Mouse (Mus musculus) liver, adult 2 months (tissue): ENCODE results near the gene Esm1. TPM values are rescaled to one million over a fixed set of nuclear protein-coding genes. Genes with fewer than 3 reads are reported as not detected.
A peak's percentile ranks its signal among the peaks of the same experiment; 100 is the strongest.

Experiments used
- DNase-seq: peaks from one replicate; pipeline ENCODE4 v3.0.0-alpha.2; 2011; ENCODE audit warnings: low read depth, low spot score; ENCODE audit errors: extremely low read depth
- H3K27ac ChIP-seq: fragments of 200-500 bp; replicated peaks from 2 replicates; pipeline ENCODE4 v1.5.1; 2012; ENCODE audit warnings: low read depth, mild to moderate bottlenecking, control low read depth, inconsistent platforms, low read length; ENCODE audit not compliant: insufficient read depth
- H3K27me3 ChIP-seq: fragments of 200-500 bp; 2 replicates; pipeline ENCODE4 v1.6.1; 2012; ENCODE audit warnings: mild to moderate bottlenecking, moderate library complexity, low read length, inconsistent platforms; ENCODE audit not compliant: control insufficient read depth, insufficient read depth
- H3K36me3 ChIP-seq: fragments of 200-500 bp; 2 replicates; pipeline ENCODE4 v1.6.1; 2012; ENCODE audit warnings: low read length, inconsistent platforms; ENCODE audit not compliant: control insufficient read depth, insufficient read depth
- H3K4me1 ChIP-seq: fragments of 200-500 bp; 2 replicates; pipeline ENCODE4 v1.6.1; 2011; ENCODE audit warnings: low read length; ENCODE audit not compliant: control insufficient read depth, insufficient read depth
- H3K4me3 ChIP-seq: fragments of 200-500 bp; 2 replicates; pipeline ENCODE4 v1.5.1; 2011; ENCODE audit warnings: low read depth, mild to moderate bottlenecking, control low read depth, low read length, moderate library complexity; ENCODE audit not compliant: insufficient read depth
- H3K79me2 ChIP-seq: fragments of 200-500 bp; 2 replicates; pipeline ENCODE4 v1.6.1; 2012; ENCODE audit warnings: inconsistent platforms, mild to moderate bottlenecking, low read length, moderate library complexity; ENCODE audit not compliant: control insufficient read depth, insufficient read depth
- H3K9ac ChIP-seq: fragments of 200-500 bp; 2 replicates; pipeline ENCODE4 v1.6.1; 2012; ENCODE audit warnings: low read depth, mild to moderate bottlenecking, control low read depth, inconsistent platforms, low read length
- CTCF ChIP-seq: fragments of 200-500 bp; IDR thresholded peaks from 2 replicates; pipeline ENCODE4 v1.5.1; 2011; ENCODE audit warnings: low read depth, low read length, control low read depth
- POLR2A ChIP-seq: fragments of 200-500 bp; IDR thresholded peaks from 2 replicates; pipeline ENCODE4 v1.6.1; 2011; ENCODE audit warnings: low read length, control low read depth; ENCODE audit not compliant: insufficient read depth; ENCODE audit errors: extremely low read depth
- WGBS: fragments of 180-500 bp; shearing (Covaris S2); methylation state at CpG from one replicate; pipeline ENCODE4 v1.1.7; 2018; 5-methylcytosine and 5-hydroxymethylcytosine counted together
- polyA plus RNA-seq: library from polyadenylated mRNA; depleted of rRNA; stranded (reverse); fragments of >200 nt; gene quantifications from 2 replicates; pipeline ENCODE4 v1.2.3, GENCODE M21; 2012; rRNA removed
- total RNA-seq: library from RNA; depleted of rRNA; stranded (reverse); fragments of >200 nt; gene quantifications from 2 replicates; pipeline ENCODE4 v1.2.3, GENCODE M21; 2014; rRNA removed

The Esm1 gene
- total RNA-seq (0.55 and 7.9 TPM in 2 replicates), polyA plus RNA-seq (0.06 and 0.35 TPM in 2 replicates)

DNA sequence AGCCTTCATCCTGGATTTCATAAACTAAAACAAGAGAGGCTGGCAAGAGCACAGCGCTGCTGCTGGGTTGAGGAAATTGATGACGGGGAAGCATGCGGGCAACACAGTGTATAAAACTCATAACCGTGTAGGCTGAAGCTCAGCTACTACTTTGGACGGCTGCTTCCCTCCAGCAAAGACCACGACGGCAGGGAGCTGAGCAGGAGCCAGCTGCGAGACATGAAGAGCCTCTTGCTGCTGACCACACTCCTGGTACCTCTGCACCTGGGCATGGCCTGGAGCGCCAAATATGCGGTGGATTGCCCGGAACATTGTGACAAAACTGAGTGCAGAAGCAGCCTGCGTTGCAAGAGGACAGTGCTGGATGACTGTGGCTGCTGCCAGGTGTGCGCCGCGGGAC lies at the start of gene Esm1:
Gene Esm1 (plus strand): TSS at position 36 of the 400 bp plus-strand sequence.
- Histone ChIP-seq H3K27me3 (no peaks in the 10 kb centered on the region), H3K27ac (no peak within 1 kb of the TSS), H3K79me2 (no peaks in the 10 kb centered on the region), H3K4me1 (no peaks in the 10 kb centered on the region), H3K9ac (no peak within 1 kb of the TSS), H3K36me3 (no peaks in the 10 kb centered on the region), H3K4me3 (no peak within 1 kb of the TSS; the same call in 1 of the 2 replicates)
- TF ChIP-seq CTCF: no peak
- TF ChIP-seq POLR2A: no peak
- WGBS: 45% methylated on average over 15 of the region's 15 CpGs
- no peak for DNase-seq

DNA sequence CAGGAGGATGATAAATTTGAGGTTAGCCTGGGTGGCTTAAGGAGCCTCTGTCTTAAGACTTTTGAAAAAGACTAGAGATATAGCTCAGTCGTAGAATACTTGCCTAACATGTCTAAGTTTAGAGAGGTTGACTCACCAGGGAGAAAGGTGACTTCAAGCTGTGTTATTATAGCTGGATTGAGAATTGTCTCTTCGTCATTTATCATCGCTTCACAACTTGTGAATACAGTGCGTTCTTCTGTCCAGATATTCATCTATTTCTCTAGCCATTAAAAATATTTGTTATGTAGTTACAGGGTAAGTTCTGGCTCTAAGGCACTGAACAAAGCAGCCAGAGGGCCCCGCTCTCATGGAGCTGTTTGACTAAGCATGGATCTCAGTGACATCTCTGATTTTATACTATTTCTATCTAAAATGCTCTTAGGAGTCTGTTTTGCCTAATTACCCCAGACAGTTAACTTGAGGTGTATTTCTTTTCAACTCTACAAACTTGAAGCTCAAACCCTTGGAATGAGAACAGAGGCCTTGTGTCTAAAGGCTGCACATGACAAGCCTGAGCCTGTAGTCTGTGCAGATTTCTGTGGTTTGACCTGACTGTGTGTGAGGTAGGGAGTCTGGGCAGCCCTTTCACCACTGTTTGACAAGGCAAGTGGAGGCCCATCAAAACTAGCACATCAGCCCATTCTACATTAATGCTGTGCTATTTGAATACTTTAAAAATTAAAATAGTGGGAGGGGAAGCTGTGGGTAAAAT lies 45.0 kb upstream of the Esm1 start:
- DNase-seq: no peak
- Histone ChIP-seq H3K4me3 (no peak overlapping the region), H3K27ac (no peak overlapping the region), H3K27me3 (no peaks in the 10 kb centered on the region), H3K4me1 (no peaks in the 10 kb centered on the region; the same call in 1 of the 2 replicates), H3K79me2 (no peaks in the 10 kb centered on the region), H3K9ac (no peak overlapping the region), H3K36me3 (no peaks in the 10 kb centered on the region)
- TF ChIP-seq CTCF (no peak), POLR2A (no peak)
- 92% methylated on average over 5 of the region's 5 CpGs for WGBS

DNA sequence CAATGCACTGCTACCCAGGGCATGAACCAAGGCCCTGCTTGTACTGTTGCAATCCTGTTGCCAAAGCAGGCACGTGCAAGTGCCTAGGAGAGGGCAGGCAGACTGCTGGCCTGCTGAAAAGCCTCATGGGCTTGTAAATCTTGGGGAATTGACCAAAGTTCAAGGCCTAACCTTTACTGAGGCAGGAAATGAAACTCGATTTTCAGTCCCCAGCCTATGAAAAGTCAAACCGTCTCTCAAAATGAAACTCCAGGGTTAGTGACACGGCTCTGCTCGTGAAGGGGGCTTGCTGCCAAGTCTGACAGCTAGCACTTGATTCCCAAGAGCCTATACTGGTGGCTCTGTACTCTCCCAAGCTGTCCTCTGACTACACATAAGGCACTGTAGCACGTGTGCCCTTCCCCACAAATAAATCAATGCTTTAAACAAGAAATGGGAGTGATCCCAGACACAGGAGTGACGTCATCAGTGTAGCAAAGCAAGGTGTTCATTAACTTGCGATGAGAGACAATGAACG lies 41.4 kb upstream of the Esm1 start:
- Histone ChIP-seq H3K27me3 (no peaks in the 10 kb centered on the region), H3K4me3 (no peak overlapping the region), H3K79me2 (no peaks in the 10 kb centered on the region), H3K4me1 (no peaks in the 10 kb centered on the region; the same call in 1 of the 2 replicates), H3K36me3 (no peaks in the 10 kb centered on the region), H3K27ac (peak overlapping the region; percentile 53), H3K9ac (no peak overlapping the region; the same call in 1 of the 2 replicates)
- TF ChIP-seq POLR2A (no peak), CTCF (no peak)
- 14% methylated on average over 9 of the region's 9 CpGs for WGBS
- DNase-seq: peak; percentile 89

DNA sequence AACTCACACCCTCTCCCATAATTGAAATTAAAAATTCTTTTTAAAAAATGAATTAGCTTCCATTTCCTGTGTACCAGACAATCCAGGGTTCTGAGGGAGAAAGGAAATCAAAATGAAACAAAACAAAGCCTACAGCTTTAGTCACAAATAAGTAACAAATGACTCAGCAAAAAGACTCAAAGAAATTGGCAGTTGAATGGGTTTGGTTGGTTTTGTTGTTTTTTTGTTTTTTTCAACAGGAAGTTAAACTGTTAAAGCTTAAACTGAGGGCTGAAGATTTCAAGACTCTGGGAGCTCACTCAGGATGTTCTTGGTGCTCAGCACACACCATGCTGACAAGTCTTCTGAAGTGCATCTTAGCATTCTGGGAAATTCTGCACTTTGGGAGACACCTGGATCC lies 39.2 kb upstream of the Esm1 start:
- no peak overlapping the region for H3K4me3 ChIP-seq
- DNase-seq: peak; percentile 17
- H3K9ac ChIP-seq: no peak overlapping the region
- no peaks in the 10 kb centered on the region for H3K36me3 ChIP-seq
- H3K27me3 ChIP-seq: no peaks in the 10 kb centered on the region
- no peaks in the 10 kb centered on the region for H3K4me1 ChIP-seq
- H3K27ac ChIP-seq: no peak overlapping the region
- no peak for TF ChIP-seq CTCF
- no peak for TF ChIP-seq POLR2A
- no peaks in the 10 kb centered on the region for H3K79me2 ChIP-seq

DNA sequence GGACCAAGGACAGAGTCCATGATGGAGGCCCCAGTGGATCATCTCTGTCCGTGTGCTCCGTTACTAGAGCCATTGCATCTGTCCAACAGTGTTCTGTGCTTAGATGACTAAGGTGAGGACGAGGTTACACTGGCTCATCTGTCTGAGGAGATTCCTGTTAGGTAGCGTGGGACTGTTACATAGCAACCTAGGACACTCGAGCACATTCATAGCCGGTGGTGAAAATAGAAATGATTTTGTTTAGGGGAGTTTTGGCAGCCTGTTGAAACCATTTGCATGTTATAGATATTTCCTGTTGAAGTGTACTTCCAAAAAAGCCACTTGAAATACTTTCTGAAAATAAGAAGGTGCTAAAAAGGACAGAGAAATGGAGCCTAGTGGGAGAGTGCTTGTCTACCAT lies 35.3 kb upstream of the Esm1 start:
- 90% methylated on average over 6 of the region's 6 CpGs for WGBS

DNA sequence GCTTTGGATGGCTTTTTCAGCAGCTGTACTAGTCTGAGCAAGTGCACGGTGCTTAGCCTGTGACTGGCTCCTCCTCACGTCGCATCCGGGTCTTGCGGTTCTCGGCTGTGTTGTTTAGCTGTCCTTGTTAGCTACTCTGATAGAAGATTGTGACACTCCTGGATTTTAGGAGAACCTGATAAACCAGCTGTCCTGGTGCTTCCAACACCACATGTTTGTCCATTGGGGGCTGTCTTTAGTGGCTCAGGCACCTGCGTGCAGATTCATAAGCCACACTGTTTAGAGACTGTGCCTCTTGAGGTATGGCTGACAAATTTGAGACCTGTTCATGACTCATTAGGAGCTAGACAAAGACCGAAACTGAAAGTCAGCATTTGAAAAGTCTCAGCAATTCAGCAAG lies 26.1 kb upstream of the Esm1 start:
- Histone ChIP-seq H3K9ac (no peak overlapping the region), H3K4me3 (no peak overlapping the region), H3K27ac (no peak overlapping the region), H3K36me3 (no peaks in the 10 kb centered on the region), H3K27me3 (no peaks in the 10 kb centered on the region), H3K4me1 (no peaks in the 10 kb centered on the region), H3K79me2 (no peaks in the 10 kb centered on the region)
- DNase-seq: no peak
- 46% methylated on average over 8 of the region's 8 CpGs for WGBS
- TF ChIP-seq POLR2A: no peak
- TF ChIP-seq CTCF: no peak

More for the DNA sequence above, 35.3 kb upstream of the Esm1 start:
- H3K4me3 ChIP-seq: no peak overlapping the region
- H3K4me1 ChIP-seq: no peaks in the 10 kb centered on the region
- H3K9ac ChIP-seq: no peak overlapping the region
- H3K27me3 ChIP-seq: no peaks in the 10 kb centered on the region
- H3K27ac ChIP-seq: no peak overlapping the region
- no peaks in the 10 kb centered on the region for H3K36me3 ChIP-seq
- TF ChIP-seq CTCF: no peak
- TF ChIP-seq POLR2A: no peak
- no peak for DNase-seq
- no peaks in the 10 kb centered on the region for H3K79me2 ChIP-seq
